Mouse (Mus musculus) thymus, postnatal 4 days (tissue): Measurements from ENCODE around the gene Slc22a5.
"Not testable (repeated sequence)": the region's sequence is repeated elsewhere in the genome, so short reads cannot be mapped to it uniquely, and the experiment has no call there.

Experiments used
- DNase-seq: peaks from one replicate; pipeline ENCODE4 v3.0.0; 2021

The Slc22a5 gene

DNA sequence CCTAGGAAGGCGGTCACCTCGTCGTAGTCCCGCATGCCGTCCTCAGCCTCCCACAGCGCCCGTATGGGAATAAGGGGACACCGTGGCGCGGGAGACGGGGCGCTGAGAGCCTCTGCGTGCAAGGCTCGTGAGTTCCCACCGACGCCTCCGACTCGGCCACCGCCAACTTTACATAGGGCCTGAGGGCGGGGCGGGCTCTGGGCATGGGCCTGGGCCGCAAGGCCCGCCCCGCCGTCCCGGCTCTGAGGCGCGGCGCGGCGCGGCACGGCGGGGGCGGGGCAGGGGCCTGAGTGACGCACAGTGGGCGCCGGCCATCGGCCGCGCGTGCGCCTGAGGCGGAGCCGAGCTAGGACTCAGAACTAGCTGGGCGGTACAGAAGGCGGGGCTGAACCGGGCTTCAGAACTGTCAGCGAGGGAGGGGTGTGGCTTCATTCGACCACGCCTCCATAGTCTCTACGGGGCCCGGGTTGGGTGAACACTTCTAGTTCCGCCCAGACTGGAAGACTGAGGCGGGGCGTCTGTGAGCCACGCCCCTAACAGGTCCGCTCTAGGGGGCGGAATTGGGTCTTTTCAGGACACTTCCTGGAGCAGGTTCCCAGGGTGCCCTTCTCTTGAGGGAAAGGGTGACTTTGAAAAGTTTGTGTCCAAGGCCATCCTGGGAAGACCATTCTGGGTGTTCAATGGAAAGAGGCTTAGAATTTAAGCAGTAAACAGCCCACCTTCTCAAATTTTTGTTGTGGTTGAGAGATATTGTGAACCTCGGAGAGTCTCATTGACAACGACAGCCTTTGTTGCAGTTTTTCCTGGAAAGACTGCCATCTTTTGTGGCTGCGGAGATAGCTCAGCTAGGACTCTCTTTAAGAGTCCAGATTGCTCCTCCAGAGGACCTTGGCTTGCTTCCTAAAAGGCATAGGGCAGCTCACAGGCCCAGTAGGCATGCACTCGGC is at the start of gene Slc22a5:
Gene Slc22a5, minus strand, starts transcription at position 156 of the 947 bp plus-strand sequence.
- peak; percentile 99 for DNase-seq

DNA sequence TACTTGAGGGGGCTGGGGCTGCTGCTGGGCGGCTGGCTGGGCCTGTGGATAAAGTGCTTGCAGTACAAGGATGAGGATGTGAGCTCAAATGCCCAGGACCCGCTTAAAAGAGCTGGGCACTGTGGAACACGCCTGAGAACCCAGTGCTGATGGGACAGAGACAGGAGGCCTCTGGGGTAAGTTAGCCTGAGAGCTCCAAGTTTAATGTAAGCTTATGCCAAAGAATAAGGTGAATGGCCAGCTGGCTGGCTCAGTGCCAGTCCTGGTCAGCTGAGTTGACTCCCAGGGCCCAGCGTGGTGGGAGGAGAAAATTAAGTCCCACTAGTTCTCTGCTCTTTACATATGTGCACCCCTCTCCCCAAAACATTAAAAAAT is 40.5 kb upstream of the Slc22a5 start:
- not testable (repeated sequence) for DNase-seq

DNA sequence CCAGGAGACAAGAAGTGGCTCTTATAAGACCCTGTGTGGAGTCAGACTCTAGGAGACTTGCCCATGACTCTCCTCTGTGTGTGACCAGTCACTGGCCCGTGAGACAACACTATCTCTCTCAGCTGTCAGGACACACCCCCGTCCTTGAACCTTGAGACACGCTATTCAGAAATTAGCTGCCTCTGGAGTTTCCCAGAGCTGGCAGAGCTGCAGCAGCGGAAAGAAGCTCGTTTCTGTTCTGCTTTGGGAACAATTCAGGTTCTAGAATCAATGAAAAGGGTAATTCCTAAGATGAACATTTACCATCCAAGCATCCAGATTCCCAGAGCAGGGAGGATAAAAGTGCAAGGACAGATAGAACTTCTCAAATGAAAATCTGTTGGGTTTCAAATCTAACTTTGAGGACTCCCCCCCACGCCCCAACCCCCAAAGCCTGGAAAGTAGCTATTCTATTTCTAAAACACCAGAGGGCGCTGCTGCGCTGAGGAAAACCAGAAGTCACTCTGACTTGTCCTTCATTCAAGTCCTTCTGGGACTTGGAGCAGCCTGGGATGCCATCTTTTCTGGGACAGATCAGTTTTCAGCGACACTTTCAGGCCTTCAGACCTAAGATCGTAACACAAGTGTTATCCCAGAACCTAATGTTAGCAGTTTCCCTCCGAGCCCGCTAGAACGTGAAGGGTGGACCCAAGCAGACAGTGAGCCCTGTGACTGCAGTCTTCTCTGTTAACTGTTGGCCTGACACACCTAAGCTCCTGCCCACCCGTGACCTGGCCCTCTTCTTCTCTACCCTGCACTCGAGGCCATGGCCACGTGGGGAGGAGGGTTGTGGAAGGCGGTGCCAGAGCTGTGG is 39.9 kb upstream of the Slc22a5 start:
- peak; percentile 62 for DNase-seq

DNA sequence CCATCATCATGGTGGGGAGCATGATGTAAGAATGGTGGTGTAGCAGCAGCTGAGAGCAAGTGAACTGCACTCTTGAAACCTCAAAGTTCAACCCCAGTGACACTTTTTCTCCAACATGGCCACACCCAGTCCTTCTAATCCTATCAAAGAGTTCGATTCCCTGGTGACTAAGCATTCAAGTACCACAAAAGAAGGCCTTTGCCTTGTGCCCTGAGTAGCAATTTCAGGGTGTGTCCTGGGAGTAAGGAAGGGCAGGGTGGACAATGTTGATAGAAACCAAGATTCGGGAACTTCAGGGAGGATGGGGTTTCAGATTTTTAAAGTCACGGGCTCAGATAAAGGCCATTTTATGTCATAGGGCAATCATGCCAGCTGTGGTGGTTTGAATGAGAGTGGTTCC is 38.3 kb upstream of the Slc22a5 start:
- DNase-seq = no peak

DNA sequence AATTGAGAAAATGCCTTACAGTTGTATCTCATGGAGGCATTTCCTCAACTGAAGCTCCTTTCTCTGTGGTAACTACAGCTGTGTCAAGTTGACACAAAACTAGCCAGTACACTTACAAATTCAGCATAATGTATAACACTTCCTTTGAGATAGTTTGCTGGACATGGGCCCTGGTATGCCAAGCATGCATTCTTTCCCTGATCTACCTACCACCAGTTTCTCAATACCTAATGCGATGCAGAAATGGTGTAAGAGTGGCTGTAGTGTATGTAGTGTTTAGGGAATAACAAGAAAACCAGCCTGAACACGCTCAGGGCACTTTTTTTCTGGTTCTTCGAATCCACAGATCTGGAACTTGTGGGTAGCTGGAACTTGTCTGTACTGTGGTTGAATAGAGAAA is 37.1 kb upstream of the Slc22a5 start:
- DNase-seq = no peak

DNA sequence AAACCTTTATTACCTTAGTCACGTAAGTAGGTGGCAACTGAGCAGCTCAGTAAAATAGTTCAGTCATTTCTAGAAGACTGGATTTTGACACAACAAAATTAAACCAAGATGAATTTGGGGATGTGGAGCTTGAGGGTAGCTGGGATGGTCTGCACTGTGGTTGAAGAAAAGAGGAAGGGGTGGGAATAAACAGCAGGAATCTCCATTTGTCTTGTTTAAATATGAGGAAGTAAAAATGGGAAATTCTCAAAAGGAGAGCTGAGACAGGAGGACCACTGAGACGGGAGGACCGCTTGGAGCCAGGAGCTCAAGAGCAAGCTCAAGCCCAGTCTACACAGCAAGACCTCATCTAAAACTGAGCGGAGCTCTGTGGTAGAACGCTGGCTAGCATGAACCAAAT is 34.8 kb upstream of the Slc22a5 start:
- no peak for DNase-seq

DNA sequence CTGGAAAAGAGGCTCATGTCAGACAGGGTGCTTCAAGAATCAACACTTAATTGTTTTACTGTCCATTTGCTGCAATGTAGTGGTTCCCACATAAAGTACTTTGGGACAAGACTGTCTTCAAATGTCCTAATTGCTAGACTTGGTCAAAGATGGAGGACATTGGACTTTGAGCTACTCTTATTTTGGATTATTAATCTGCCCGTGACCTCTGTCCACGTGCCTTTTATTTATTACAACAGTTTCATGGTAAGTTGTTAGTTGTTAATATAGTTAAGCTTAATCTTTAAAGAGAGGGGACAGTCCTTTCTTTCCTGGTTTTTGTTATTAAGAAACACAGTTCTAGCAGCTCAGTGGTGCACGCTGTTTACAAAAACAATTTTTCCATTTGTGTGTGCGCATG is 27.4 kb upstream of the Slc22a5 start:
- no peak for DNase-seq

DNA sequence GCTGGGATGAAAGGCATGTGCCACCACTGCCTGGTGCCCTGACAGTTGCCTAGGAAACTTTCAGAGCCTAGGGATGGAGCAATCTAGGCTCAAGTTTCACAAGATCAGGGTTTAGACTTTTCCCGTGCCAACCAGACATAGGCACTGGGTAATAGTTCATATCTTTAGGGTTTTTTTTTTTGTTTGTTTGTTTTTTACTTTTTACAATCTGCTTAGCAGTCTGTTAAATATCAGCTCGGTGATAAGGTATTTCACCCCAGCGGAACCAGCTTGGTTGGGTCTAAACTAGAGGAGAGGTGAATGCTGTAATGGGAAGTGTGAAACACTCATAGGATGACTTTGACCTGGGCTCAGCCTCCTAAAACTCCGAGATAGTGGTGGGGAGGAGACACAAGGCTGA is 19.6 kb upstream of the Slc22a5 start:
- DNase-seq = no peak

DNA sequence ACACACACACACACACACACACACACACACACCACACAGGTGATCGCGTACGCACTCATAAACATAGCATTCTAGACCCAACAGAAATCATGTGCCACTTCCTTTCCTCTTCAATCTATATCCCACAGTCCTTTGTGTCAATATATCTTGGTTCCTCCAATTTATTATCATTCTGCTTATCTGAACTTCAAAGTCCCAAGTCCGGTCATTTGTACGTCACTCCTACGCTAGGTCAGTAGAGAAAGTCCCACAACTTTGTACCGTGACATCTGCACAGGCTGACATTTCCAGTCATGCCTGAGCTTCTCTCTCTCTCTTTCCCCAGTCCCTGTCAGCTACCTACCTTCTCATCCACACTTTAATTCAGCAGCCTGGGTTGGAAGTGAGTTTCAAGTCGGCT is 17.2 kb upstream of the Slc22a5 start:
- DNase-seq = no peak

DNA sequence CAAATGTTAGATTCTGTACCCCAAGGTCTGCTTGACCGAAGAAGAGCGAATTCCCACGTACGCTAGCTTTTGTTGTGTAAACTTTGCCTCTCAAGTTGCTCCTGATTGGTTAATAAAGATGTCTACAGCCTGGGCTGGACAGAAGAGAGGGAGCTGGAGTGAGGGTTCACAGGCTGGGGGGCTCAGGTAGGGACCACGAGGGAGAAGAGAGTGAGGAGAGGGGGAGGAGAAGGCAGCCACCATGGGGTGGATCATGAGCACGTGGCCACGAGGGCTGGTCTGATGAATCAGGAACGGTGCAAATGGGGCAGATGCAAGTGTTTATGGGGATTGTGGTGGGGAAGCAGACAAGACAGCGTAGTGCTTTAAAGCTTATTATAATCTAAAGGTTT is 13.1 kb upstream of the Slc22a5 start:
- DNase-seq = no peak

DNA sequence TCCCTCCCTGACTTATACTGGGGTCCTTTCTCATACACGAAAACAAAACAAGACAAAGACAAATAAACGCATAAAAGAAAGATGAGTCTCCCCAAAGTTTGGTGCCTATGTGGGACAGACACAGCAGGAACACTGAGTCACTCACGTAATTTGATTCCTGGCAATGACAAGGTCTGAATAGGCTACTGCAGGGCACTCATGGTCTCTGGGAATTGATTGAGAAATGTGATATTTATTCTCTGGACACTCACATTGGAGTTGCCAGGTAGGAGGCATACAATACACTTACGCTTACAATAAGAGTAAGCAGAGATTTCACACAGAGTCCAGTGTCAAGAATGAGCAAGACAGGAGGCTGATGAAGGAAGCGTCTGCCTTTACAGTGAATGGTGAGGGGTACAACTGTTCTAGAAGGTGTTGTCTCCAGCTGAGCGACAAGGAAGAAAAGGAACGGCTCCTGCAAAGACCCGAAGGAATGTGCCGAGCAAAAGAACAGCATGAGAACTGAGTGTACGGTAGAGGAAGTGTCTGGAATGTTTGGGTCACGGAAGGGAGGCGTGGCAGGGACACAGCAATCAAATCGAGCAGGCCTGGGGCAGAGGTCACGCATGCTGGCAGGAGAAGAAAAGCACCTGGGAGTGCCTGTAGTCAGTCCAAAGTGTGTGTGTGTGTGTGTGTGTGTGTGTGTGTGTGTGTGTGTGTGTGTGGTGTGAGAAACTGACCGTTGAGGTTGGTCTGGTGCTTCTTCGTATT is 12.5 kb upstream of the Slc22a5 start:
- DNase-seq = no peak

DNA sequence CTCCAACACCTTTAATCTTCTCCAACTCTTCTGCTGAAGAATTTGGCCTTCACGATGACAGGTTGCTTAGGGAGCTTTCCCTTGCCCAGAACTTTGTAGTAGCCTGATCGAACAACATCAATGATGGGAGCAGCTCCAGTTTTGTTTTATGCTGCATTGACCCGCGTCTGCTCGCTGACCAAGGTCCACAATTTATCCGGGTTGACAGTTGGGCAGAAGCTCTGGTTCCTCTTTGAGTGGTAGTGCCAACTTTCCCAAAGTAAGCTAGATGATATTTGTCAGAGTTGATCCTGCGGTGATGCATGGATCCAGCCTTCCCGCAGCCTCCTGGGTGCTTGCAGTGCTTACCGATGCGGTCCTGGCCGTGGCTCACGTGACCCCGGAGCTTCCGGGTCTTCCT is 11.3 kb upstream of the Slc22a5 start:
- no peak for DNase-seq

DNA sequence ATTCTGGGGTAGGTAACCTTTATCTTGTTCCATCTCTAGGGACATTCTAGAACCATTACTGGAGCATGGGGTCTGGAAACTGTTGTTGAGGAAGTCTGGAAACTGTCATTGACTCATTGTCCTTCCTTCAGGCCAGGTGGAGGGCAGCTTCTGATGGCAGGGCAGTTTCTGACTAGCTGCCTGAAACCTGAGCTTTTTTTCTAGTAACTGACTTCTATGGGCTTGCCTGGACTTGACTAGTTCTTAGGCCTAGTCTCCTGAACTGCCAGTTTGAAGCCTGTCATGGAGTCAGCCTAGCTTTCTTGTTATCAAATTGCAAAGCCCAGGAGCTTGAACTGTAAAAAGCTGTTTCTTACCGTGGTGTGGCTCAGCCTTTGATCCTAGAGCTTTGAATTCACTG is 9.5 kb upstream of the Slc22a5 start:
- DNase-seq = no peak

DNA sequence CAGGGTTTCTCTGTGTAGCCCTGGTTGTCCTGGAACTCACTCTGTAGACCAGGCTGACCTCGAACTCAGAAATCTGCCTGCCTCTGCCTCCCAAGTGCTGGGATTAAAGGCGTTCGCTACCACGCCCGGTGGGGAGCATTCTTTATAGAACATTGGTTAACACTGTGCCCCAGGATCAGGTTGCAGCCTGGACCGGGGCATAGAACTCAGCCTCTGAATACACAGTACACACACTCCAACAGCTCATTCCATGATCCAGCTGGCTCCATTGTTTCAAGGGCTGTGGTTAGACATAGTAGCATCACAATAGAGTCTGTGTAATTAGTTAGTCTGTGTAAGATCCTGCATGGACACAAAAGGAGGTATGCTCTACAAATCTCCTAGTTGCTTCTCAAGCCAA is 8.5 kb upstream of the Slc22a5 start:
- DNase-seq = no peak

DNA sequence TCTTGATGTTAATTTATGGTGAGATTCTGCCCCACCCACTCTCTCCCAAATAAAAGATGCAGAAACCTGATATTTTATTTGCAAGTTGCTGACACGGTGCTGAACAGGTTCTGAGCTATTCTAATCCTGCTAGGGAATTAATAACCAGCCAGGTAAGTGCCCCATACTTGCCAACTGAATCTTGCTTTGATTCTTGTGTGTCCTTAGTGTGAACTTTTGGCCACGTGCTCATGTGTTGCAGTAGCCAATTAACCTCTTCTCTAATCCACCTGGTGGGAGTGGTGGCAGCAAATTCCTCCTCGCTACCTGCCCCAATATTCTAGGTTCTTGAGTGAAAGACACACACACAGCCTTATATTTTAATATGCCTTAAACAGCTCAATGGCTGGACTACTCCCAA is 7.5 kb upstream of the Slc22a5 start:
- DNase-seq = no peak

DNA sequence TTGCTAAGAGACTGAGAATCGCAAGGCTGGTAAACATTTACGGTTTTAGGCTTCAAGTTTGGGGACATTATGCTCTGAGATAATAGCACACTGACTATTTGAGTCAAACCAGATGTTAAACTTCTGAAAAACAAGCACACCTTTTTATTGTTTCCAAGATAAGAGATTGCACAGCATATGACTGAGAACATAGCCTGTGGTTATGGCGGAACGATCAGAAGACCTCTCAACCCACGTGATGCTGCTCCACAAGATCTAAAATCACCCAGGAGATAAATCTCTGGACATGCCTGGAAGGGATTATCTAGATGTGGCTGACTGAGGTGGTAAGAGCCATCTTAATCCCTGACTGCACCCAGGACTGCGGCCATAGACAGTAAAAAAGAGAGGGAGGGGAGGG is 5.5 kb upstream of the Slc22a5 start:
- DNase-seq = no peak

DNA sequence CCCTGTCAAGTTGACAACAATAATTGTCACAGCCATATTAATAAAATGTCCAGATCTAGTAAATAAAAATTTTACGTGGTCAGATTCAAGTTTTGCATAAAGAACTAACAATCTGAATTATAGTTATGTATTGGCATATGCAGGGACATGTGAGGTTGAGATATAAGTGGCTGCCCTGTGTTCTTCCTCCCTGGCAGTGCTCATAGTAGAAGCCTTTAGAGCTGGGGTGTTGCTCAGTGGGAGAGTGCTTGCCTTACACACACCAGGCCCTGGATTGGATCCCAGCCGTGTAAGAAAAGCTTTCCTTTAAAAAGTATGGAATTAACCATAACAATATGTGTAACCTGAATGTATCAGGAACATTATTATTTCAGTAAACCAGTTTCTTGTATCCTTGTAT is 2.0 kb upstream of the Slc22a5 start:
- DNase-seq = no peak

DNA sequence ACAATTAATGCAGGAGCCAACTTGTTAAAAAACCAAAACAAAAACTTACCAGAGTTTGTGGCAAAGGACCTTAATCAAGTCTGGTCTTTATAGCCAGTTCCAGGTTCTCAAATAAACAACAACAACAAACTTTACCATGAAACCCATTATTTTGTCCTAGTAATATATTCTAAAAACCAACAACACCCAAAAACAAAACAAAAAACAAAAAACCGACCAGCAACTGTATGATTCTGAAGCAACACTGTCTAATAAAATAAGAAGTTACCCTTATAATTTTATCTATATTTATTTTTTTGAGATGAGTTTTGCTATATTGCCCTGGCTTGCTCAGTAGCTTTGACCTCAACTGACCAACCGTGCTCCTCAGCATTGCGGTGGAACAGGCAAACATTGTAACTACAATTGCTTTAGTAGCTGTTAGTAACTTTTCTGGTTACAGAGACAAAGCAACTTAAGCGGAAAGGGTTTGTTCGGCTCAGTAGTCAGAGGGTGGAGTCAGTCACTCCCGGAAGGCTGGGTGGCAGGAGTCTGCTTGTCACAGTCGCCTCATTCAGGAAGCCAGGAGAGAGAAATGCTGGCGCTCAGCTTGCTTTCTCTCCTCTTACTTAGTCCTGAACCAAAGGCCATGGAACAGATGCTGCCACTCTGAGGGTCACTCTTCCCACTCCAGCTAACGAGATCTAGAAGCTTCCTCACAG is 1.4 kb upstream of the Slc22a5 start:
- DNase-seq = peak; percentile 57

DNA sequence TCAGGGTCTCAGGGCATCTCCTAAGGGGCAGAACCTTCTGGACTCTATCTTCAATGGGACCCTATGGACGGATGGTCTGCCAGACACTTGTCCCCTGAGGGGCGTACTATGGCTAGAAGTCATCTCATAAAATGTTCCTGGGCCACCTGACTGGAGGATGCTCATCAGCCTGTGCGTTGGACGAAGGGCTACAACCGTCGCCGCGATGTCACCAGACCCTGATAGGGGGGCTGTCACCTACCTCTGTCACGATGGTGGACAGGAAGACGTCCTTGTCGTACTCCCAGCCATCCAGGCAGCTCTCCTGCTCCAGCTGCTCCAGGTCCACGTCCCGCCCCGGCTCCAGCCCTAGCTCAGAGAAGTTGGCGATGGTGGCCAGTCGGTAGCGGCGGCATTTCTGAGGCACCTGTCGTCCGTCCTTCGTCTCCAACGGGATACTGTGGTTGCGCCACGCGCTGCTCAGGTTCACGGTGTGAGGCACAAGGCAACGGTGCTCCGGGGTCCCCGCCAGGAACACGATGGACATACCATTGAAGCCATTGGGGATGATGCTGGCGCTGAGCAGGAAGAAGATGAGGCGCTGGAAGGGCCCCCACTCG is 455 bp downstream of the Slc22a5 start:
- no peak for DNase-seq

DNA sequence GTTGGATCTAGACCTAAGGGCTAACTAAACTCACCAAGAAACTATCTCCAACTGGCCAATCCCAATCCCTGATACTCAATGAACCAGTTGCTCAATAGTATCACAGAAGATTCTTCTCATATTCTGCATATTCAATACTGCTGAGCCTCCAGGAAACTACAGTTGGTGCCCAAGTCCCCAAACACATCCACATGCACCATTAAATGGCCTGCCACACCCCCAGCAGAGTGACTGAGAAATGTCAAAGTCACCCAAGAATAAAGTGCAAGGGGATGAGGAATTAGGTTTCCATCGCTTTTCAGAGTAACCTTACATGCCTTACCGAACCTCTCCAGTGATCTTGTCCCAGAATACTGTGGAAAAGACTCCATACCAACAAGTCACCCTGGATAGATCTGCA is 1.2 kb downstream of the Slc22a5 start:
- DNase-seq = no peak

DNA sequence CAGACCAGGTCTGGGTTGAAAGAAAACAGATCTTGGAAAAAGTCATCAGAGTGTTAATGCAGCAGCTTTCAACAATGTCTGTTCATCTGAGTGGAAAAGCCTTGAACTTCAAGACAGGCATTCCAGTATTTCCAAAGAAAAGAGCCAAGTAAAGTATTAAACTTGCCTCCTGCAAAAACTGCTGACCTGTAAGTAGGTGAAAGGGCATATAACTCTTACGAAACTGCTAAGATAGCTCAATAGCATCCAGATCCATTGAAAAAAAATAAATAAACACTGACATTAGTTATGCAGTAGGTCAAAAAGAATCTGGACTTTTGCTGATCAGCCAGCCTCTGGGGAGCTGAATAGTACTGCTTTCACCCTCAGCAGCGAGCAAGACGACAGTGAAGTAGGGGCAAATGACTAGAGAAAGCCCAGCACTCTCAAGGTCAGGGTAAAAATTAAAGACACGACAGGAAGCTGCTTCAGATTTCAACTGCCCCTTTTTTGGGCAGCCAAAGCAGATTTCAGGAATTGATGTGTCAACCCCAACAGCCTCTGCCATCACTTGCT is 2.3 kb downstream of the Slc22a5 start:
- no peak for DNase-seq

DNA sequence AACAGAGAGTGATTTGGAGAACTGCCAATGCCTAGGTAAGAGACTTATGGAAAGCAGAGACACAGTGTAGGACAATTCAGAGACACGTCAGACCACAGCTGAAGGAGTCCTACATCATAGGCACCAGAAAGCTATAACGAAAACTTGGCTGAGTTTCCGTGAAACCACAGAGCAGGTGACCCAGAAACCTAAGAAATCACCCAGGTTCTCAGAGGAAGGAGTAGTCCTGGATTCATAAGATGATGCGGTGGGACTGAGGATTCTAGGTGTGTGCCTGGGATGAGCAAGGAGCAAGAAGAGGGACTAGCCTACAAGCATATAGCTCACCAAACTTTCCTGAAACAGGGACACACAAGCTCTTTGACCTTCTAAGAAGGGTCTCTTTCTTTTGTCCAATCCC is 3.2 kb downstream of the Slc22a5 start:
- no peak for DNase-seq
